Mouse (Mus musculus): Measurements from ENCODE around the gene Tspan9.

DNA sequence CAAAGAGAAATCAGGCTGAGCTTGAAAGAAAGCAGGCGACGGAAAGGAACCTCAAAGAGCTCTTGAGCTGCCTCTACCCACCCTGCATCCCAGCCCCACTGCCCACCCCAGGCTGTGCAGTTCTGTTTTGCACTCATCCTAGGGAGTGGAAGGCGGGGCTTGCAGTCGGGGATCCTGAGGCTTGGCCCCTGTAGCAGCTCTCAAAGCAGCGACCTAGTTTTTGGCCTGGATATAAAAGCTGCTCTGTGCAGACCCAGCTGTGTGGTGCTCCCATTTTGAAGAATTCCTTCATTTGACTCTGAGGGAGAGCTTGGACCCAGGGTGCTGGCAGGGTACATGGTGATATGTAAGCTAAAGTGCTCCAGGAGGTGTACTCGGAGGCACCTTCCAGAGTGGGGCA, 218.6 kb downstream of the Tspan9 start:
- TF ChIP-seq CTCF (IDR thresholded peaks at IDR 0.05; ENCODE audit: low read depth) (no peak), EP300 (IDR thresholded peaks at IDR 0.05; ENCODE audit: low read depth) (no peak)

Data from liver, postnatal 0 days (tissue).